Mouse (Mus musculus): ENCODE data around the gene Gm20388. TPM values are rescaled to one million over a fixed set of nuclear protein-coding genes. Genes with fewer than 3 reads are reported as not detected.

The Gm20388 gene
- total RNA-seq, 2 experiments from 2014 or later, result 18.5 to 23.8 TPM

GRCm38 (mm10) chr8:119952282-119952681 lies 41.6 kb downstream of the Gm20388 start:
- ATAC-seq (replicated peaks; ENCODE audit: poor library complexity, severe bottlenecking), result no peak

- no peak for ATAC-seq (replicated peaks; ENCODE audit: poor library complexity, severe bottlenecking)
These were observed 42.1 kb downstream of the Gm20388 start for GRCm38 (mm10) chr8:119952747-119953146.

DNA sequence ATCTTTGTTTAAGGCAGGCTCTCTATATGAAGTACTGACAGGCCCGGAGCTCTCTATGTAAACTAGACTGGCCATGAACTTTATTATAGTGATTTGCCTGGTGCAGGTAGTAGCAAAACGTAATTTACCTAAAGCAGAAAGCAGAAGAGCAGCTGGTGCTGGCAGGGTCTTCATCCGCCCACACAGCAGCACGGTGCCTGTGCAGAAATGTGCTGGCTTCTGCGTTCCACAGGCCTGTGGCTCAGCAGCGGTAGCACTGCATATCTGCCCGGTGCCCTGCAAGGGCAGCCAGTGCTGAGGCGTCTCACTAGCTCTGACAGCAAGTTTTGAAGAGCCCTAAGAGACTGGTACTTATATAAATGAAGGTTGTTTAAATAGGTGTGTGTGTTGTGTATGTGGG lies 44.7 kb downstream of the Gm20388 start:
- ATAC-seq (replicated peaks; ENCODE audit: poor library complexity, severe bottlenecking), result no peak

DNA sequence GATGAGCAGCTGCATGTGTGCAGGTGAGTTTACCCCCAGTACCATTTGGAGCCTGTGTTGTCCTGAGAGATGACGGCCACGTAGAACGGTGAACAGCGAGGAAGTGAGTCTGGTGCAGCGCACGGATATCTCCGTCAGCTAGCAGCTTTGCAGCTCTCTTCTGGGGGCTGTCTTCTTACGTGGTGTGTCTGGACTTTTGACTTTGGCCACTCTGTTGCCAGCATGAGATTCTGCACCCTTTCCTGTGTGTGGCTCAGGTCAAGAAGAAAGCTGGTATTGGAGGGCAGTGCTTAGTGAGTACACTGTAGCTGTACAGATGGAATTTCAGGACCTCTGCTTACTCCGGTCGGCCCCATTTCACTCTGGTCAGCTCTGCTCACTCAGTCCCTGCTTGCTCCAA lies 47.4 kb downstream of the Gm20388 start:
- no peak for ATAC-seq (replicated peaks; ENCODE audit: poor library complexity, severe bottlenecking)

DNA sequence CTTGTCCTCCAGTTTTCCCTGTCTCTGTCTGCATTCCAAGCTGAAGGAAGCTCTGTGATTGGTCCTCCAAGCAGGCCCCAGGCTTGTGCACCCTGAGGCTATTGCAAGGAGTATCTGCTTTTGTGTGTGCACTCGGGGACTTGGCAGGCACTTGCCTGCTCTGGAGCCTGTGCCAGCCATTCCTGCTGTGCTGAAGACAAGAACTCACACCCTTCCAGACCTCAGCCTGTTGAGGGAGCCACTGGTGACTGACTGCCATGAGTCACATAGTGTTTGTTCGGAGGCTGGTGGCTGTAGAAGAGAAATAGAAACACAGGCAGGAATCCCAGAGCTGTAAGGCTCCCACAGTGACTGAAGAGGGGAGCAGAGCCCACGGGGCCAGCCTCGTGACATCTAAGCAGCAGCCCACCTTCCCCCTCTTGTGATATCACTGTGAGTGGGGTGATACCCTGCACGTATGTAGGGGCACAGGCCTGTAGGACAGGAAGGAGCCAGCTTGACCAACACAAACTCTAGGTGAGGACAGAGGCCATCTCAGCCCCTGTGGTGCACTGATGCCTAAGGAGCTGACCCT lies 50.0 kb downstream of the Gm20388 start:
- ATAC-seq (replicated peaks; ENCODE audit: poor library complexity, severe bottlenecking), result no peak

DNA sequence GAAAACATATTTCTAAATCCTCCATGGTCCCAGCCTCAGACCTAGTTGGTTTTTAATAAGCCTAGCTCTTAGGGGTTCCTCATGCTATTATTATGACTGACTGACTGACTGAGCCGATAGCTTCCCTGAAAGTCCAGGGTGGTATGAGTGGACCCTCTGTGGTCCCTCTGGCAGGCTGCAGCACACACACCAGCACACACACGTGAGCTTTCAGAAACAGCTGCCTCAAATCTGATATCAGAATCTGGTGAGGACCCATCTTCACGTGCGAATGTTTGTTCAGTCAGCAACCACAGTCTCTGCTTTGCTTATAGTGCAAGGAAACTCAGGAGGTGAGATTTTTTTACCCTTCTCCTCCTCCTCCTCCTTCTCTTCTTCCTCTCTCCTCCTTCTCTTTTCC lies 54.2 kb downstream of the Gm20388 start:
- no peak for ATAC-seq (replicated peaks; ENCODE audit: poor library complexity, severe bottlenecking)

DNA sequence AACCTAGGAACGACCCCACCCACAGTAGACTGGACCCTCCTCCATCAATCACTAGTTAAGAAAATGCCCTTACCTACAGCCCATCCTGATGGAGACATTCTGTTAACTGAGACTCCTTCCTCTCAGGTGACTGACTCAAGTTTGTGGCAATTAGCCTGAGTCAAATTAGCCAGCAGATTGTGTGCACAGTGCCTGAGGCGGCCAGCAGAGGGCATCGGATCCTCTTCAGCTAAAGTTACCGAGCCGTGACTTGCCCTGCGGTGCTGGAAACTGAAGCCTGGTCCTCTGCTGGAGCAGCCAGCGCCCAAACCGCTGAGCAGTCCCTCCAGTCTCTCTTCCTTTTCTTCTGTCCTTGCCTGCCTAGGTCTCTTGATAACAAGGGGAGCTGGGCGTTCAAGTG lies 56.8 kb downstream of the Gm20388 start:
- ATAC-seq (replicated peaks; ENCODE audit: poor library complexity, severe bottlenecking), result no peak

DNA sequence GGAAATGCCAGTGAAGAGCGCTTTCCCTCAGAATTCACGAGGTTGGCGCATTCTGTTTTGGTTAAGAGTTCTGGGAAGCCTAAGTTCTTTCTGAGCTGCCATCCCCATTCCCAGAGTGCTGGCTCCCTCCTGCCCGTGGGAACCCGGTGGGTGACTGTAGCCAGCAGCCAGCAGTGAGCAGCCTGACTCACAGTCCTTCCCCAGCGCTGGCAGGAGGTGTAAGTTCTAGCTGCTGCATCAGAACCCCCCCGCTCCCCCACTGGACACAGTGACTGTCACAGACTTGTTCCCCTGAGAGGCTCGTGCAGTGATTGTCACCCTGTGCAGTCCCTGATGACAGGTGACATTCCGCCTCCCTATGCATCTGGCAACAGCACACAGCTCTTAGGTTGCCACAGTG lies 59.5 kb downstream of the Gm20388 start:
- no peak for ATAC-seq (replicated peaks; ENCODE audit: poor library complexity, severe bottlenecking)

- peak; percentile 70 for ATAC-seq (replicated peaks; ENCODE audit: poor library complexity, severe bottlenecking)
These were observed 61.9 kb downstream of the Gm20388 start for GRCm38 (mm10) chr8:119972558-119972957.

GRCm38 (mm10) chr8:119978770-119979381 lies 68.2 kb downstream of the Gm20388 start:
- ATAC-seq (replicated peaks; ENCODE audit: poor library complexity, severe bottlenecking), result peak; percentile 57

GRCm38 (mm10) chr8:119981253-119981652 lies 70.6 kb downstream of the Gm20388 start:
- no peak for ATAC-seq (replicated peaks; ENCODE audit: poor library complexity, severe bottlenecking)

- ATAC-seq (replicated peaks; ENCODE audit: poor library complexity, severe bottlenecking), result peak; percentile 55
These were observed 73.4 kb downstream of the Gm20388 start for GRCm38 (mm10) chr8:119984085-119984484.

DNA sequence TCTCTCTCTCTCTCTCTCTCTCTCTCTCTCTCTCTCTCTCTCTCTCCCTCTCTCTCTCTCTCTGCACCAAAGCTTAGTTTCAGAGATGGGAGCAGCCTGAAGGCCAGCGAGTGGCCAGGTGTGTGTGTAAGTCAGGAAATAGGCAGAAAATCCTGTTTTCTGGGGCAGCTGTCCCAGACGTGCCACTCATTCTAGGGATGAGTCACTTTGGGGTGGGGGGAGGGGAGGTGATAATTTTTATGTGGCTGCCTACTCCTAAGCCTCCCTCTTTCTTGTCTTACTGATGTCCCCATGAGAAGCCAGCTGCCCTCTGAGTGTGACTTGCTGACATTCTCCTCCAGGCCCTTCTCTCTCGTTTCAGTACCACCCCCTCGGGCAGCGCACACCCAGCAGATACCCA lies 75.5 kb downstream of the Gm20388 start:
- no peak for ATAC-seq (replicated peaks; ENCODE audit: poor library complexity, severe bottlenecking)

- ATAC-seq (replicated peaks; ENCODE audit: poor library complexity, severe bottlenecking), result no peak
These were observed 77.4 kb downstream of the Gm20388 start for GRCm38 (mm10) chr8:119988087-119988486.

DNA sequence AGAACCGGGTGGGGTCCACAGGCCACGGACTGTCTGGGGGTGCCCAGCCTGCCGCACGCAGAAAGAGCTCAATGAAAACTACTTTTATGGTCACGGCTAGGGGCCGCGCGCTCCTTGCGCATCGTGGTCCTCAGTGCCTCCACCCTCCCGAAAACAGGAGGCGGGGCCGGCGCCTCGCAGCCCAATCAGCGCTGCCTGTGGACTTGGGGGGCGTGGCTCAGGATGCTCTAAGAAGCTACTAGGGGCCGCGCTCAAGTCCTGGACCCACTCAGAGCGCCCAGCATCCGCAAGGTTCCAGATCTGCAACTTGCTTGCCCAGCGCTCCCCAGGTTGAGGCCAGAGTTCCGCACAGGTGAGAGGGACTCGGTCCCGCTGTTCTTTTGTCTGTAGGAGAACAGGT lies 81.6 kb downstream of the Gm20388 start, which contains the start of gene Crispld2:
Gene Crispld2, plus strand, starts transcription at position 190 of the 400 bp plus-strand sequence.
- ATAC-seq (replicated peaks; ENCODE audit: poor library complexity, severe bottlenecking), result peak; percentile 98

DNA sequence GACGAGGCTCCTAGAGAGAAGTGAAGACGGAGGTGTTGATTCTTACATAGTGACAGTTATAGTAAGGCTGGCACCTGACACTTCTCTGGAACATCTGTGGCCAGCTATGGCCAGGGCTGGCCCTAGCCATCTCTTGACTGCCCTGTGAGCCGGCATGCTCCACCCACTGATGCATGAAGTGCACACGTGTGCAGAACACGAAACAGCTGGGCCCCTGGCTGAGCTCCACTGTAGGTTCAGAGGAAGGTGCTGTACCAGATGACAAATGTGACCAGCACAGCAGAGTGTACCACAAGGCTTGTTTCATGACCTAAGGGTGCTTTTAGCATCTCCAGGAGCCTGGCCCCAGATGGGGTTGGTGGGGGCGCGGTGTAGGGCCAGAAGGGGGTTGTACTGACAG lies 83.5 kb downstream of the Gm20388 start:
- ATAC-seq (replicated peaks; ENCODE audit: poor library complexity, severe bottlenecking), result no peak

DNA sequence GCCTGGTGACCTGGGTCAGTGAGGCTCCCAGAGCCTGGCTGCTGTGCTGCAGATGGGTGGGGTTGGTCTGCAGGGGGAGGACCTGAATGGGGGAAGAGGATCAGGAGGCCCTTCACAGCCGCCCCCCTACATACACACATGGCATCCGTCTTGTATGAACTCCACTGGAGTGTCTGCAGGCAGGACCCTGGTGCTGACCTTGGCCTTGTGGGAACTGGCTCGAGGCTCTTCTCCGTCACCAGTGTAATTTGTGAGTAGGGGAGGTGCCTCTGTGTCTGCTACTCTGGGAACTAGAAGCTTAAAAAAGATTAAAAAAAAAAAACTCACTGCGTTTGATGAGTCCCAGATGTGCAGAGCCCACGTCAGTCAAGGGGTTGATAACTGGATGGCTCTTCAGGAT lies 83.9 kb downstream of the Gm20388 start:
- ATAC-seq (replicated peaks; ENCODE audit: poor library complexity, severe bottlenecking), result no peak

- ATAC-seq (replicated peaks; ENCODE audit: poor library complexity, severe bottlenecking), result no peak
These were observed 86.6 kb downstream of the Gm20388 start for GRCm38 (mm10) chr8:119997266-119997665.

DNA sequence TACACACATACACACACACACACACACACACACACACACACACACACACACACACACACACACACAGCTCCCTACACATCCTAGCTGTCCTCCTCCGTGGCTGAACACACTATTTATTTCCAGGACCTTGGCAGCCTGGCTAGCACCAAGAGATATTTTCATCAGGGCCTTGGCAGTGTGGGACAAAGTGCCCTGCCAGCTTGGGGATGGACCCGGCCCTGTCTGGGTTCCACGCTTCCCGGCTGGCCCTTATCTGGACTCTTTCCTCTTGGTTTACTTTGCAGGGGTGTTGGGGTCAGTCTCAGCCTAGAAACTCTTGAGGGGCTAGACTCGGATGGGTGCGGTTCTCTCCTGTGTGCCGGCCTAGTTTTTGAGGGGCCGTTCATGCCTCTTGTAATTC lies 89.8 kb downstream of the Gm20388 start:
- no peak for ATAC-seq (replicated peaks; ENCODE audit: poor library complexity, severe bottlenecking)

- ATAC-seq (replicated peaks; ENCODE audit: poor library complexity, severe bottlenecking), result no peak
These were observed 91.1 kb downstream of the Gm20388 start for GRCm38 (mm10) chr8:120001712-120002111.

- ATAC-seq (replicated peaks; ENCODE audit: poor library complexity, severe bottlenecking), result no peak
These were observed 91.7 kb downstream of the Gm20388 start for GRCm38 (mm10) chr8:120002348-120002747.

DNA sequence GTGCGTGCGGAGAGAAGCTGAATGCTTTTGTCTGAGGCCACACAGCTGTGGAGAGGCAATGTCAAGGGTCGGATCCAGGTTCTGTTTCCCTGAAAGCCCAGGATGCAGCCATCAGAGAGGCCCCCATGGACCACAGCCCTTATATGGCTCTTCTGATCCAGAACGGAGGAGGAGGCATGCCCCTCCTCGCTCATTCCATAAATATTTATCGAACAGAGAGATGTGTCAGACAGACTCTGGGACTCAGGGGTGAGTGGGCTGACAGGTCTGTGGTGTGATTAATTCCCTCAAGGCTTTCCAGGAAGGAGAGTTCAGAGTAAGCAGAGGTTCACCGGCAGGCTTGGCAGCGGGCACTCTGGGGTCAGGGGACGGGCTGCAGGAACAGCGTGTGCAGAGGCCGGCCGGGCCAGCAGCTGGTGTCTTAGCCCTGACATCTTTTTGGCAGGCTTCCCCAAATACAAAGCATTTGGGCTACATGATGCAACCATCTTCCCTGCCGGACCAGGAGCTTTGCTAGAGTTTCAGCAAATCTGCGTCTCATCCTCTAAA lies 93.6 kb downstream of the Gm20388 start:
- no peak for ATAC-seq (replicated peaks; ENCODE audit: poor library complexity, severe bottlenecking)
